Mouse (Mus musculus) bone marrow macrophage, adult 2 months (primary cell): ENCODE data around the gene Tnni3.

Source experiments
- CTCF ChIP-seq: IDR thresholded peaks from 2 replicates; pipeline ENCODE4 v1.5.1; 2012; ENCODE audit warnings: low read depth, mild to moderate bottlenecking, low read length, moderate library complexity
- POLR2A ChIP-seq: IDR thresholded peaks from 2 replicates; pipeline ENCODE4 v1.6.1; 2012; ENCODE audit warnings: mild to moderate bottlenecking, low read depth, low read length, borderline replicate concordance

DNA sequence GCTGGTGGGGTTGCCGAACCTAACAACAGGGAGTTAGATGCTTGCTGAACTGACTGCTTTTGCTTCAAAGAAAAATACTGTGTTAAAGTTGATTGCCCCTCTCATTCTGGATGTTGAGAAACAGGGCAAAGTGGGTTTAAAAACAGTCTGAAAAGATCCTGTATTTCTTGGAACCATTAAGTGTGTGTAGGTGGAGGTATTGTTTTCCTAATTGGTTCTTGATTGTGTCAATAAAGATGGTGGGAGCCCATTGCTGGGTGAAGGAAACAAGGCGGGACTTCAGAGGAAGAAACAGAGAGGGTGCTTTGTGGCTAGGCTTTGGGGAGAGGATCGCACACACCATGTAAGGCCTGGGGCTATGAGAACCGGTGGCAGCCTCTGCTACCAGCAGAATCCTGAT, 13.2 kb upstream of the Tnni3 start:
- TF ChIP-seq POLR2A (no peak), CTCF (no peak)
